Mouse (Mus musculus): Measurements from ENCODE around the gene Oasl2. TPM values are rescaled to one million over a fixed set of nuclear protein-coding genes. Genes with fewer than 3 reads are reported as not detected.
A peak's percentile ranks its signal among the peaks of the same experiment; 100 is the strongest.
"Not testable (repeated sequence)": the region's sequence is repeated elsewhere in the genome, so short reads cannot be mapped to it uniquely, and the experiment has no call there.

Gene Oasl2
- polyA plus RNA-seq, 1 experiment from 2014 or later, result 2.8 TPM

DNA sequence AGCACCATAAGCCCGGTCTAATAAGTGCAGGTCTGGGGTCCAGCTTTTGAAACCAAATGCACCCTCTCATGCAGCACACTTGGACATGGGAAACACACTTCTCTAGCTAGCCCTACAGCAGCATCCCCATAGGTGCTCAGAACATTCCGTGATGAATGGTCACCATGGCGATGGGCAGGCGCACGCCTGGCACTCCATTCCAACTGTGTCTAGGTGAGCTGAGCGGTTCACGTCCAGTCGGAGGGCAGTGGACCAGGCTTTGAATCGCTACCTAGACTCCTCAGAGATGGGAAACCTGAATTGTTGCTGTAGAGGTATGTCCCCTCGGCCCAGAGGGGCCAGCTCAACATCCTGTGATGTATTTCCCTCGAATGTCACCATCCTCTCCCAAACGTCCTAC is 31.5 kb upstream of the Oasl2 start:
- Histone ChIP-seq H3K9ac (no peak overlapping the region), H3K4me3 (ENCODE audit: low read depth, low read length) (no peak overlapping the region), H3K27me3 (ENCODE audit: insufficient read depth, low read length) (no peaks in the 10 kb centered on the region), H3K27ac (ENCODE audit: low read depth) (no peak overlapping the region), H3K36me3 (ENCODE audit: insufficient read depth) (no peaks in the 10 kb centered on the region), H3K4me2 (no peak overlapping the region), H3K4me1 (ENCODE audit: insufficient read depth) (no peaks in the 10 kb centered on the region), H3K9me3 (ENCODE audit: low read depth, low read length) (peaks cover 10% of the 10 kb centered on the region; the same call in 1 of the 2 replicates)
- WGBS, result 86% methylated on average over 12 of the region's 12 CpGs
- ATAC-seq (ENCODE audit: insufficient read depth), result no peak
- no peak for TF ChIP-seq CTCF (IDR thresholded peaks at IDR 0.05; ENCODE audit: low read depth)
- no peak for DNase-seq

DNA sequence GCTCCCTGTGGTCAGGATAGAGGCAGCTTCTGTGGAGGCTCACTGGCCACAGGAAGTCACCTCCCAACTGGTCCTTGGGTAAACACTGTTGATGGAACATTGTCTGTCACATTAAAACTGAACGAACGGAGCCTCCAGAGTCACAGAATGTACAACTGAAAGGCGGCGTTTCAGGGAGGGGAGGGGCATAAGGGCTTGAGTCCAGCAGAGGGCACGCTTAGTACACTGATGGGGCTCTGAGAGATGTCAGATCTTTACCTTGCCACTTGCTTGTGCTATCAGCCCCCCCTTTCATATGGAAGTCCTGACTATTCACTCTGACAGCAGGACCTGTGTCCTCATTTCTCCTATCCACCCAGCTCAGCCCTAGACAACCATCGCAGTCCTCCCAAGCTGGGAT is 20.9 kb upstream of the Oasl2 start:
- WGBS, result 39% methylated on average over 6 of the region's 6 CpGs
- H3K27me3 ChIP-seq (ENCODE audit: insufficient read depth, low read length), result no peaks in the 10 kb centered on the region
- H3K4me3 ChIP-seq (ENCODE audit: low read depth, low read length), result no peak overlapping the region
- DNase-seq (peak; percentile 38), ATAC-seq (ENCODE audit: insufficient read depth) (no peak)
- no peak overlapping the region for H3K9ac ChIP-seq
- peak; percentile 46 for TF ChIP-seq CTCF (IDR thresholded peaks at IDR 0.05; ENCODE audit: low read depth)
- H3K36me3 ChIP-seq (ENCODE audit: insufficient read depth), result no peaks in the 10 kb centered on the region
- H3K4me1 ChIP-seq (ENCODE audit: insufficient read depth), result no peaks in the 10 kb centered on the region
- H3K9me3 ChIP-seq (ENCODE audit: low read depth, low read length), result no peaks in the 10 kb centered on the region
- H3K4me2 ChIP-seq, result no peak overlapping the region
- no peak overlapping the region for H3K27ac ChIP-seq (ENCODE audit: low read depth)

DNA sequence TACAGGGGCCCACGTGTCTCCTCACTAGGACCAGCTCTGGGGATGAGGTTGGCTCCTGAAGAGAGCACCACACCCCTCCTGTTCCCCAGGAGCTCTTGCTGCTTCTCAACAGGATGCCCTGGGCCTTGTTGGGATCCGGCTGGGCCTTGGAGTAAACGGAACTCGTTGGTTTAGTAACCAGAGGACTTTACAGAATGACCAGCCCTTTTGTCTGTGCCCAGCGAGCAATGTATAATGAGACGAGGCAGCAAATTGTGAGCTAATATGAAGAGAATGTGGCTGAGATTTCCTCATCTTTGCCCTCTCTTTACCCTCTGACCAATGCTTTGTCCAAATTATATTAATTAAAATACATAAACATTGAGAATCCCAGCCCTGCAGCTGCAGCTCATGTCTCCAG is 20.4 kb upstream of the Oasl2 start:
- no peak overlapping the region for H3K4me2 ChIP-seq
- WGBS, result 43% methylated on average over 6 of the region's 6 CpGs
- no peak overlapping the region for H3K4me3 ChIP-seq (ENCODE audit: low read depth, low read length)
- no peak overlapping the region for H3K9ac ChIP-seq
- H3K27ac ChIP-seq (ENCODE audit: low read depth), result no peak overlapping the region
- no peaks in the 10 kb centered on the region for H3K36me3 ChIP-seq (ENCODE audit: insufficient read depth)
- ATAC-seq (ENCODE audit: insufficient read depth) (no peak), DNase-seq (no peak)
- H3K27me3 ChIP-seq (ENCODE audit: insufficient read depth, low read length), result no peaks in the 10 kb centered on the region
- H3K9me3 ChIP-seq (ENCODE audit: low read depth, low read length), result no peaks in the 10 kb centered on the region
- no peaks in the 10 kb centered on the region for H3K4me1 ChIP-seq (ENCODE audit: insufficient read depth)
- no peak for TF ChIP-seq CTCF (IDR thresholded peaks at IDR 0.05; ENCODE audit: low read depth)

DNA sequence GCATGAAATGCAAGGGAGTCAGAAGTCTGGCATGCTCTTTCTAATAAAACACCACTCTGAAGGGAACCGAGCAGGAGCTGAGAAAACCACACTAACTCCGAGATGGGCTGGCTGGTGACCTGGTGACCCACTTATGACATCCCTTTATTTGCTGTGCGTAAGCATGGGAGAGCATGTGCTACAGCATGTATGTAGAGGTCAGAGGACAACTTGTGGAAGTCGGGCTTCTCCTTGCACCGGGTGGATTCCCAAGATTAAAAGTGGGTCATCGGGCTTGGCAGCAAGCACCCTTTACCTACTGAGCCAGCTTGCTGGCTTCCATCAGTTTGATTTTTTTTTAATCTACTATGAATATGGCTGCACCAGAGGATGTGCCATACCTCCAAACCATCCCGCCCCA is 19.2 kb upstream of the Oasl2 start:
- Histone ChIP-seq H3K9ac (no peak overlapping the region), H3K36me3 (ENCODE audit: insufficient read depth) (no peaks in the 10 kb centered on the region), H3K4me3 (ENCODE audit: low read depth, low read length) (no peak overlapping the region), H3K27me3 (ENCODE audit: insufficient read depth, low read length) (no peaks in the 10 kb centered on the region), H3K4me2 (no peak overlapping the region), H3K4me1 (ENCODE audit: insufficient read depth) (no peaks in the 10 kb centered on the region), H3K27ac (ENCODE audit: low read depth) (no peak overlapping the region), H3K9me3 (ENCODE audit: low read depth, low read length) (no peaks in the 10 kb centered on the region)
- ATAC-seq (ENCODE audit: insufficient read depth) (no peak), DNase-seq (no peak)
- 53% methylated on average over 7 of the region's 7 CpGs for WGBS
- TF ChIP-seq CTCF (IDR thresholded peaks at IDR 0.05; ENCODE audit: low read depth), result no peak

DNA sequence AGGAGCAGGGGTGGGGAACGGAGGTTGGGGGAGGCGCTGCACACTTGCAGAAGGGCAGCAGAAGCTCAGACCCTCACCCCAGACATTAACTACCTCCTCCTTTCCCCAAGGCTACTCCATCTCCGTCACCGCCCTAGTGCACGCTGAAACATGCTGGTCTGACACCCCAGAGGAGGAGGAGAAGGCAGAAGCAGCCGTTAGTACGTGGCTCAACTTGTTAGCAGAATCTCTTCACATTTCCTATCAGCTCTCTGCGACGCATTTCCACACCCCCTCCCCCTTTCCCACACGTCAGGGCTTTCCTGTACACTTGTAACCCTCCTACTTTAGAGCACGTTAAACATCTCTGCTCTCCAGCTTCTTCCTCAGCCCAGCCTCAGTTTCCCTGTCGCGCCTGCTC is 17.3 kb upstream of the Oasl2 start:
- Histone ChIP-seq H3K9me3 (ENCODE audit: low read depth, low read length) (no peaks in the 10 kb centered on the region), H3K36me3 (ENCODE audit: insufficient read depth) (no peaks in the 10 kb centered on the region), H3K4me3 (ENCODE audit: low read depth, low read length) (no peak overlapping the region), H3K27ac (ENCODE audit: low read depth) (no peak overlapping the region), H3K4me1 (ENCODE audit: insufficient read depth) (no peaks in the 10 kb centered on the region), H3K4me2 (no peak overlapping the region), H3K27me3 (ENCODE audit: insufficient read depth, low read length) (no peaks in the 10 kb centered on the region), H3K9ac (no peak overlapping the region)
- no peak for TF ChIP-seq CTCF (IDR thresholded peaks at IDR 0.05; ENCODE audit: low read depth)
- DNase-seq (no peak), ATAC-seq (ENCODE audit: insufficient read depth) (no peak)
- WGBS, result 27% methylated on average over 13 of the region's 13 CpGs

DNA sequence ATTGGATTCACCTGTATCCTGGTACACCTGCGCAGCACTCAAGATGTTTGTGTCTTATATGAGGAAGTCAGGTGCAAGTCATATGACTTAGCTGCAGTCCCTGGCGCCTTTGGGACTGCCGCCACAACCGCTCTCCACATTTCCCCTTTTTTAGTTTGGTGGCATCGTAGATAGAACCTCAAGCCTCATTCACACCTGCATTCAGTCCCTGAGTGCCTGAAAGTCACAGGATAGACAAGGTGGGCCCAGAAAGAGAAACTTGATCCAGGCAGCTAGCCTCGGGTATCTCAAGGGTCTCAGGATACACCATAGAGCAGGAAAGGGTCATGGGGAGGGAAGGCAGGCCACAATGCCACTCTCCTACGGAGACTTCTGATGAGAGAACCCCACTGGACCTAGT is 14.4 kb upstream of the Oasl2 start:
- not testable (repeated sequence) for H3K27ac ChIP-seq (ENCODE audit: low read depth); H3K4me1 ChIP-seq (ENCODE audit: insufficient read depth); H3K4me3 ChIP-seq (ENCODE audit: low read depth, low read length); H3K4me2 ChIP-seq; H3K27me3 ChIP-seq (ENCODE audit: insufficient read depth, low read length); H3K9ac ChIP-seq; DNase-seq; H3K36me3 ChIP-seq (ENCODE audit: insufficient read depth); H3K9me3 ChIP-seq (ENCODE audit: low read depth, low read length); ATAC-seq (ENCODE audit: insufficient read depth)
- 73% methylated on average over 6 of the region's 7 CpGs for WGBS

DNA sequence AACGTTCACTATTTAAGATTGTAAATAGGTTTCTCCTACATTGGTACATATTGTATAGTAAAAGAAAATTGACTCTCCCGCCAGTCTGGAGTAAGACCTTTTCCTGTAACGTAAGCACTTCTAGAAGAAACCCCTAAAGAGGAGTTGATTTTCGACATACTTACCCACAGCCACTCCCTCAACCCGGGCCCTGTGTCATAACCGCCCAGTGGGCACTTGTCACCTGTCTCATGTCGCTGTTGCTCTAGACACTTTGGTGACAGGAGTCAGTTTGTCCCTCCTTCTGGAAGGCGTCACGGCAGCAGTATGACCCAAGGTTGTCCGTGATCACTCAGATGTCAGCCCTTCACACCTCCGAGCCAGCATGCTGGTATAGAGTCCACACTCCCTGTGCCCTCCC is 13.7 kb upstream of the Oasl2 start:
- 73% methylated on average over 11 of the region's 11 CpGs for WGBS
- H3K27me3 ChIP-seq (ENCODE audit: insufficient read depth, low read length), result no peaks in the 10 kb centered on the region
- H3K9ac ChIP-seq, result no peak overlapping the region
- no peak overlapping the region for H3K4me3 ChIP-seq (ENCODE audit: low read depth, low read length)
- H3K4me1 ChIP-seq (ENCODE audit: insufficient read depth), result no peaks in the 10 kb centered on the region
- no peak overlapping the region for H3K27ac ChIP-seq (ENCODE audit: low read depth)
- no peak for DNase-seq
- no peak for ATAC-seq (ENCODE audit: insufficient read depth)
- H3K9me3 ChIP-seq (ENCODE audit: low read depth, low read length), result no peaks in the 10 kb centered on the region
- no peaks in the 10 kb centered on the region for H3K36me3 ChIP-seq (ENCODE audit: insufficient read depth)
- no peak for TF ChIP-seq CTCF (IDR thresholded peaks at IDR 0.05; ENCODE audit: low read depth)
- no peak overlapping the region for H3K4me2 ChIP-seq

DNA sequence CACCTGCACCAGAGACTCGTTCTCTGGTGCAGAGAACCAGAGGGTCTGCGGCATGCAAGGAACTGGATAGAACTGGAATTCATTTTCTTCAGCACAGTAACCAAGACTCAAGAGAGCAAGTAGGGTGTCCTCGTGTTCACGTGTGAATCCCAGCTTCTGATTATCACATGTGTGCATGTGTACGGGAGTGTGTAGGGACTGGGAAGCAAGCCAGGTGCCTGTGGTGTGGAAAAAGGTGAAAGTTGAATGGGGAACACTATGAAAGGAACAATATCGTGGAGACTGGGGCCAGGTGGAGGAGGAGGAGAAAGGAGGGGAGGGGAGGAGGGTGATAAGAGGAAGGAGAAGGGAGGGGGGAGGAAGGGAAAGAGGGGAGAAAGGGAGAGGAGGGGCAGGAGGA is 9.9 kb upstream of the Oasl2 start:
- H3K36me3 ChIP-seq (ENCODE audit: insufficient read depth), result no peaks in the 10 kb centered on the region
- no peak overlapping the region for H3K4me3 ChIP-seq (ENCODE audit: low read depth, low read length)
- H3K4me2 ChIP-seq, result no peak overlapping the region
- no peaks in the 10 kb centered on the region for H3K27me3 ChIP-seq (ENCODE audit: insufficient read depth, low read length)
- no peaks in the 10 kb centered on the region for H3K9me3 ChIP-seq (ENCODE audit: low read depth, low read length)
- H3K9ac ChIP-seq, result no peak overlapping the region
- no peaks in the 10 kb centered on the region for H3K4me1 ChIP-seq (ENCODE audit: insufficient read depth)
- TF ChIP-seq CTCF (IDR thresholded peaks at IDR 0.05; ENCODE audit: low read depth), result no peak
- ATAC-seq (ENCODE audit: insufficient read depth) (no peak), DNase-seq (no peak)
- H3K27ac ChIP-seq (ENCODE audit: low read depth), result no peak overlapping the region
- 70% methylated on average over 6 of the region's 6 CpGs for WGBS
